Mouse (Mus musculus) hindbrain, embryonic 12.5 days (tissue): ENCODE data around the gene Dusp22. TPM values are rescaled to one million over a fixed set of nuclear protein-coding genes. Genes with fewer than 3 reads are reported as not detected.
A peak's percentile ranks its signal among the peaks of the same experiment; 100 is the strongest.

Experiments used
- ATAC-seq: fragments of 200-750 bp; cut with Nextera tagmentation; 2 replicates; pipeline ENCODE4 v1.8.0; 2017; ENCODE audit warnings: moderate TSS enrichment; ENCODE audit not compliant: low FRiP score
- H3K27ac ChIP-seq: fragments of 300-500 bp; sonication (generic); 2 replicates; pipeline ENCODE4 v1.5.1; 2016; ENCODE audit warnings: mild to moderate bottlenecking
- H3K27me3 ChIP-seq: fragments of 300-500 bp; sonication (generic); 2 replicates; pipeline ENCODE4 v1.6.1; 2016; ENCODE audit warnings: mild to moderate bottlenecking
- H3K36me3 ChIP-seq: fragments of 300-500 bp; sonication (generic); 2 replicates; pipeline ENCODE4 v1.6.1; 2016; ENCODE audit warnings: mild to moderate bottlenecking
- H3K4me1 ChIP-seq: fragments of 300-500 bp; sonication (generic); 2 replicates; pipeline ENCODE4 v1.6.1; 2016
- H3K4me2 ChIP-seq: fragments of 300-500 bp; sonication (generic); replicated peaks from 2 replicates; pipeline ENCODE4 v1.6.1; 2016; ENCODE audit warnings: mild to moderate bottlenecking
- H3K4me3 ChIP-seq: fragments of 300-500 bp; sonication (generic); 2 replicates; pipeline ENCODE4 v1.5.1; 2016; ENCODE audit warnings: mild to moderate bottlenecking
- H3K9ac ChIP-seq: fragments of 300-500 bp; sonication (generic); 2 replicates; pipeline ENCODE4 v1.6.1; 2016; ENCODE audit warnings: mild to moderate bottlenecking, moderate library complexity
- H3K9me3 ChIP-seq: fragments of 300-500 bp; sonication (generic); replicated peaks from 2 replicates; pipeline ENCODE4 v1.6.1; 2016; ENCODE audit warnings: mild to moderate bottlenecking
- WGBS: fragments of 180-500 bp; shearing (Covaris S2); methylation state at CpG from one replicate; pipeline ENCODE4 v1.1.7; 2016; 5-methylcytosine and 5-hydroxymethylcytosine counted together
- polyA plus RNA-seq: library from polyadenylated mRNA; unstranded; fragments of >200 nt; fragmentation: Nextera tagmentation; extraction: Ambion mirVana; gene quantifications from 2 replicates; pipeline ENCODE4 v1.2.1, GENCODE M21; 2016

Gene Dusp22
- polyA plus RNA-seq, 1 experiment from 2014 or later = 20.4 TPM

- Histone ChIP-seq H3K9me3 (no peaks in the 10 kb centered on the region), H3K27me3 (no peaks in the 10 kb centered on the region), H3K4me3 (no peak overlapping the region), H3K36me3 (no peaks in the 10 kb centered on the region; the same call in 1 of the 2 replicates), H3K9ac (no peak overlapping the region), H3K4me2 (no peak overlapping the region), H3K27ac (no peak overlapping the region), H3K4me1 (no peaks in the 10 kb centered on the region)
- ATAC-seq = no peak
- WGBS = 80% methylated on average over 2 of the region's 2 CpGs
These were observed 51.3 kb downstream of the Dusp22 start for GRCm38 (mm10) chr13:30711066-30711465.

- Histone ChIP-seq H3K4me3 (no peak overlapping the region), H3K27me3 (no peaks in the 10 kb centered on the region), H3K36me3 (no peaks in the 10 kb centered on the region; the same call in 1 of the 2 replicates), H3K4me2 (no peak overlapping the region), H3K9ac (no peak overlapping the region), H3K4me1 (no peaks in the 10 kb centered on the region), H3K9me3 (no peaks in the 10 kb centered on the region), H3K27ac (no peak overlapping the region)
- ATAC-seq = no peak
- 88% methylated on average over 3 of the region's 3 CpGs for WGBS
These were observed 51.9 kb downstream of the Dusp22 start for GRCm38 (mm10) chr13:30711711-30712110.

- Histone ChIP-seq H3K36me3 (no peaks in the 10 kb centered on the region; the same call in 1 of the 2 replicates), H3K27ac (no peak overlapping the region), H3K4me2 (no peak overlapping the region), H3K9me3 (no peaks in the 10 kb centered on the region), H3K4me3 (no peak overlapping the region), H3K27me3 (no peaks in the 10 kb centered on the region), H3K9ac (no peak overlapping the region), H3K4me1 (no peaks in the 10 kb centered on the region)
- ATAC-seq = no peak
- whole genome bisulfite sequencing = 79% methylated on average over 6 of the region's 6 CpGs
These were observed 52.5 kb downstream of the Dusp22 start for GRCm38 (mm10) chr13:30712280-30712679.

GRCm38 (mm10) chr13:30713621-30714020, 53.8 kb downstream of the Dusp22 start:
- WGBS = 82% methylated on average over 3 of the region's 3 CpGs
- H3K36me3 ChIP-seq = no peaks in the 10 kb centered on the region; the same call in 1 of the 2 replicates
- no peak overlapping the region for H3K4me3 ChIP-seq
- no peak for ATAC-seq
- H3K27me3 ChIP-seq = no peaks in the 10 kb centered on the region
- H3K27ac ChIP-seq = no peak overlapping the region
- no peaks in the 10 kb centered on the region for H3K9me3 ChIP-seq
- no peak overlapping the region for H3K4me2 ChIP-seq
- no peak overlapping the region for H3K9ac ChIP-seq
- no peaks in the 10 kb centered on the region for H3K4me1 ChIP-seq

GRCm38 (mm10) chr13:30714552-30714951, 54.8 kb downstream of the Dusp22 start:
- no peaks in the 10 kb centered on the region for H3K9me3 ChIP-seq
- H3K4me3 ChIP-seq = no peak overlapping the region
- H3K9ac ChIP-seq = no peak overlapping the region
- no peaks in the 10 kb centered on the region for H3K27me3 ChIP-seq
- 89% methylated on average over 6 of the region's 6 CpGs for WGBS
- H3K27ac ChIP-seq = no peak overlapping the region
- H3K4me2 ChIP-seq = no peak overlapping the region
- H3K4me1 ChIP-seq = no peaks in the 10 kb centered on the region
- H3K36me3 ChIP-seq = no peaks in the 10 kb centered on the region; the same call in 1 of the 2 replicates
- ATAC-seq = no peak

GRCm38 (mm10) chr13:30715060-30715459, 55.3 kb downstream of the Dusp22 start:
- no peak overlapping the region for H3K4me3 ChIP-seq
- ATAC-seq = no peak
- 88% methylated on average over 7 of the region's 7 CpGs for WGBS

GRCm38 (mm10) chr13:30715573-30715972, 55.8 kb downstream of the Dusp22 start:
- no peaks in the 10 kb centered on the region for H3K27me3 ChIP-seq
- 86% methylated on average over 4 of the region's 4 CpGs for WGBS
- H3K4me2 ChIP-seq = no peak overlapping the region
- H3K4me1 ChIP-seq = no peaks in the 10 kb centered on the region
- H3K36me3 ChIP-seq = no peaks in the 10 kb centered on the region
- H3K4me3 ChIP-seq = no peak overlapping the region
- no peak overlapping the region for H3K9ac ChIP-seq
- no peak for ATAC-seq
- H3K9me3 ChIP-seq = no peaks in the 10 kb centered on the region
- H3K27ac ChIP-seq = no peak overlapping the region

More at GRCm38 (mm10) chr13:30715060-30715459, 55.3 kb downstream of the Dusp22 start:
- no peak overlapping the region for H3K4me2 ChIP-seq
- H3K9me3 ChIP-seq = no peaks in the 10 kb centered on the region
- H3K36me3 ChIP-seq = no peaks in the 10 kb centered on the region
- H3K4me1 ChIP-seq = no peaks in the 10 kb centered on the region
- no peak overlapping the region for H3K9ac ChIP-seq
- no peak overlapping the region for H3K27ac ChIP-seq
- H3K27me3 ChIP-seq = no peaks in the 10 kb centered on the region

GRCm38 (mm10) chr13:30716611-30717010, 56.8 kb downstream of the Dusp22 start:
- Histone ChIP-seq H3K27ac (no peak overlapping the region), H3K4me2 (no peak overlapping the region), H3K9me3 (no peaks in the 10 kb centered on the region), H3K4me1 (no peaks in the 10 kb centered on the region), H3K9ac (no peak overlapping the region), H3K27me3 (no peaks in the 10 kb centered on the region), H3K4me3 (no peak overlapping the region), H3K36me3 (no peaks in the 10 kb centered on the region)
- 74% methylated on average over 5 of the region's 5 CpGs for WGBS
- no peak for ATAC-seq

GRCm38 (mm10) chr13:30722601-30723000, 62.8 kb downstream of the Dusp22 start:
- ATAC-seq = peak; percentile 38; the same call in 1 of the 2 replicates
- Histone ChIP-seq H3K36me3 (no peaks in the 10 kb centered on the region), H3K4me2 (peak overlapping the region; percentile 9; the same call in 1 of the 2 replicates), H3K4me1 (peaks cover 17% of the 10 kb centered on the region), H3K9me3 (no peaks in the 10 kb centered on the region), H3K27ac (peak overlapping the region; percentile 55; the same call in 1 of the 2 replicates), H3K9ac (no peak overlapping the region), H3K27me3 (no peaks in the 10 kb centered on the region), H3K4me3 (no peak overlapping the region)
- WGBS = 8% methylated on average over 7 of the region's 7 CpGs

- no peaks in the 10 kb centered on the region for H3K36me3 ChIP-seq
- H3K27ac ChIP-seq = no peak overlapping the region
- H3K9ac ChIP-seq = no peak overlapping the region
- H3K9me3 ChIP-seq = no peaks in the 10 kb centered on the region
- no peak overlapping the region for H3K4me3 ChIP-seq
- WGBS = 60% methylated on average over 5 of the region's 5 CpGs
- no peak overlapping the region for H3K4me2 ChIP-seq
- H3K4me1 ChIP-seq = peaks cover 17% of the 10 kb centered on the region
- no peak for ATAC-seq
- no peaks in the 10 kb centered on the region for H3K27me3 ChIP-seq
These were observed 63.5 kb downstream of the Dusp22 start for GRCm38 (mm10) chr13:30723258-30723657.

GRCm38 (mm10) chr13:30723858-30724257, 64.1 kb downstream of the Dusp22 start:
- Histone ChIP-seq H3K4me2 (no peak overlapping the region), H3K4me3 (no peak overlapping the region), H3K36me3 (no peaks in the 10 kb centered on the region), H3K9me3 (no peaks in the 10 kb centered on the region), H3K4me1 (peaks cover 17% of the 10 kb centered on the region), H3K27me3 (no peaks in the 10 kb centered on the region), H3K27ac (no peak overlapping the region), H3K9ac (no peak overlapping the region)
- WGBS = 59% methylated on average over 8 of the region's 8 CpGs
- no peak for ATAC-seq

- ATAC-seq = no peak
- no peak overlapping the region for H3K4me3 ChIP-seq
- no peak overlapping the region for H3K4me2 ChIP-seq
- no peak overlapping the region for H3K27ac ChIP-seq
- H3K9me3 ChIP-seq = no peaks in the 10 kb centered on the region
- H3K4me1 ChIP-seq = peaks cover 17% of the 10 kb centered on the region
- WGBS = 19% methylated on average over 7 of the region's 7 CpGs
- H3K27me3 ChIP-seq = no peaks in the 10 kb centered on the region
- no peaks in the 10 kb centered on the region for H3K36me3 ChIP-seq
- no peak overlapping the region for H3K9ac ChIP-seq
These were observed 65.0 kb downstream of the Dusp22 start for GRCm38 (mm10) chr13:30724691-30725271.

GRCm38 (mm10) chr13:30726879-30727278, 67.1 kb downstream of the Dusp22 start:
- no peak for ATAC-seq
- peaks cover 17% of the 10 kb centered on the region for H3K4me1 ChIP-seq
- H3K9me3 ChIP-seq = no peaks in the 10 kb centered on the region
- no peak overlapping the region for H3K4me3 ChIP-seq
- no peak overlapping the region for H3K27ac ChIP-seq
- no peak overlapping the region for H3K9ac ChIP-seq
- H3K36me3 ChIP-seq = no peaks in the 10 kb centered on the region
- 88% methylated on average over 4 of the region's 4 CpGs for WGBS
- no peaks in the 10 kb centered on the region for H3K27me3 ChIP-seq
- H3K4me2 ChIP-seq = no peak overlapping the region
